Mouse (Mus musculus) midbrain, postnatal 0 days (tissue): Measurements from ENCODE around the gene Fgfrl1. TPM values are rescaled to one million over a fixed set of nuclear protein-coding genes. Genes with fewer than 3 reads are reported as not detected.

ENCODE experiments used
- ATAC-seq: fragments of 200-750 bp; cut with Nextera tagmentation; 2 replicates; pipeline ENCODE4 v1.8.0; 2017; ENCODE audit warnings: moderate number of reproducible peaks, mild to moderate bottlenecking, moderate TSS enrichment, moderate library complexity; ENCODE audit not compliant: low FRiP score
- DNase-seq: peaks from one replicate; pipeline ENCODE4 v3.0.0-alpha.2; 2015; ENCODE audit warnings: low spot score
- H3K27ac ChIP-seq: fragments of 300-500 bp; sonication (generic); 2 replicates; pipeline ENCODE4 v1.5.1; 2014; ENCODE audit warnings: low read depth, mild to moderate bottlenecking, low read length, mixed read lengths
- H3K27me3 ChIP-seq: fragments of 300-500 bp; sonication (generic); 2 replicates; pipeline ENCODE4 v1.6.1; 2014; ENCODE audit warnings: low read length, control low read depth, mixed read lengths; ENCODE audit not compliant: insufficient read depth
- H3K36me3 ChIP-seq: fragments of 300-500 bp; sonication (generic); 2 replicates; pipeline ENCODE4 v1.6.1; 2014; ENCODE audit warnings: low read length, control low read depth, mixed read lengths; ENCODE audit not compliant: insufficient read depth
- H3K4me1 ChIP-seq: fragments of 300-500 bp; sonication (generic); 2 replicates; pipeline ENCODE4 v1.6.1; 2014; ENCODE audit warnings: mild to moderate bottlenecking, control low read depth, antibody characterized with exemption, low read length, mixed read lengths; ENCODE audit not compliant: insufficient read depth
- H3K4me2 ChIP-seq: fragments of 300-500 bp; sonication (generic); 2 replicates; pipeline ENCODE4 v1.6.1; 2014; ENCODE audit warnings: low read depth, mild to moderate bottlenecking, low read length, mixed read lengths; ENCODE audit not compliant: poor library complexity, severe bottlenecking
- H3K4me3 ChIP-seq: fragments of 300-500 bp; sonication (generic); 2 replicates; pipeline ENCODE4 v1.5.1; 2014; ENCODE audit warnings: low read depth, mild to moderate bottlenecking, low read length, moderate library complexity
- H3K9ac ChIP-seq: fragments of 300-500 bp; sonication (generic); replicated peaks from 2 replicates; pipeline ENCODE4 v1.6.1; 2014; ENCODE audit warnings: mild to moderate bottlenecking, low read length, moderate library complexity, mixed read lengths; ENCODE audit not compliant: poor library complexity, severe bottlenecking
- H3K9me3 ChIP-seq: fragments of 300-500 bp; sonication (generic); 2 replicates; pipeline ENCODE4 v1.6.1; 2016; ENCODE audit warnings: low read length, control low read depth
- CTCF ChIP-seq: IDR thresholded peaks from 2 replicates; pipeline ENCODE4 v1.5.1; 2016; ENCODE audit warnings: antibody characterized with exemption, mild to moderate bottlenecking
- WGBS: fragments of 180-500 bp; shearing (Covaris S2); extraction: QIAGEN DNeasy Blood & Tissue Kit; methylation state at CpG from one replicate; pipeline ENCODE4 v1.1.7; 2014; 5-methylcytosine and 5-hydroxymethylcytosine counted together
- polyA plus RNA-seq: library from polyadenylated mRNA; unstranded; fragments of >200 nt; fragmentation: Nextera tagmentation; extraction: Ambion mirVana; gene quantifications from 2 replicates; pipeline ENCODE4 v1.2.1, GENCODE M21; 2015
- total RNA-seq: library from RNA; depleted of rRNA; stranded (reverse); fragments of >200 nt; gene quantifications from 2 replicates; pipeline ENCODE4 v1.2.3, GENCODE M21; 2014

Gene Fgfrl1
- total and polyA plus RNA-seq, 2 experiments from 2014 or later = 5.7 to 20.4 TPM

GRCm38 (mm10) chr5:108708981-108709731 is 17.0 kb downstream of the Fgfrl1 start:
- peaks cover 6% of the 10 kb centered on the region; the same call in 1 of the 2 replicates for H3K36me3 ChIP-seq
- WGBS = 64% methylated on average over 6 of the region's 6 CpGs

GRCm38 (mm10) chr5:108711968-108712367 is 19.8 kb downstream of the Fgfrl1 start:
- Histone ChIP-seq H3K4me1 (no peaks in the 10 kb centered on the region), H3K9ac (no peak overlapping the region), H3K36me3 (no peaks in the 10 kb centered on the region), H3K9me3 (no peaks in the 10 kb centered on the region), H3K4me3 (no peak overlapping the region), H3K27ac (no peak overlapping the region), H3K27me3 (no peaks in the 10 kb centered on the region), H3K4me2 (no peak overlapping the region)
- DNase-seq = no peak
- WGBS = 86% methylated on average over 6 of the region's 6 CpGs
- no peak for TF ChIP-seq CTCF
- no peak for ATAC-seq

More at GRCm38 (mm10) chr5:108708981-108709731, 17.0 kb downstream of the Fgfrl1 start:
- Histone ChIP-seq H3K9me3 (no peaks in the 10 kb centered on the region), H3K9ac (no peak overlapping the region), H3K4me1 (no peaks in the 10 kb centered on the region), H3K27ac (no peak overlapping the region), H3K4me2 (no peak overlapping the region), H3K27me3 (no peaks in the 10 kb centered on the region), H3K4me3 (no peak overlapping the region)
- ATAC-seq (no peak), DNase-seq (no peak)
- TF ChIP-seq CTCF = no peak

- ATAC-seq = no peak
- DNase-seq = no peak
- Histone ChIP-seq H3K36me3 (no peaks in the 10 kb centered on the region), H3K27me3 (no peaks in the 10 kb centered on the region), H3K4me3 (no peak overlapping the region), H3K4me2 (no peak overlapping the region), H3K9ac (no peak overlapping the region), H3K9me3 (no peaks in the 10 kb centered on the region), H3K27ac (no peak overlapping the region), H3K4me1 (no peaks in the 10 kb centered on the region)
- 91% methylated on average over 2 of the region's 2 CpGs for WGBS
- TF ChIP-seq CTCF = no peak
Measured at GRCm38 (mm10) chr5:108713096-108713495, 20.9 kb downstream of the Fgfrl1 start.

GRCm38 (mm10) chr5:108713691-108714090 is 21.5 kb downstream of the Fgfrl1 start:
- Histone ChIP-seq H3K9me3 (no peaks in the 10 kb centered on the region), H3K4me2 (no peak overlapping the region), H3K36me3 (no peaks in the 10 kb centered on the region), H3K4me3 (no peak overlapping the region), H3K4me1 (no peaks in the 10 kb centered on the region), H3K9ac (no peak overlapping the region), H3K27me3 (no peaks in the 10 kb centered on the region), H3K27ac (no peak overlapping the region)
- no peak for DNase-seq
- ATAC-seq = peak; percentile 9; the same call in 1 of the 2 replicates
- TF ChIP-seq CTCF = no peak

GRCm38 (mm10) chr5:108714149-108714548 is 22.0 kb downstream of the Fgfrl1 start:
- Histone ChIP-seq H3K9me3 (no peaks in the 10 kb centered on the region), H3K9ac (no peak overlapping the region), H3K4me3 (no peak overlapping the region), H3K27ac (no peak overlapping the region), H3K4me2 (no peak overlapping the region), H3K27me3 (no peaks in the 10 kb centered on the region), H3K4me1 (no peaks in the 10 kb centered on the region), H3K36me3 (no peaks in the 10 kb centered on the region)
- 66% methylated on average over 6 of the region's 6 CpGs for WGBS
- no peak for TF ChIP-seq CTCF
- ATAC-seq (peak; percentile 69), DNase-seq (peak; percentile 77)

- no peak for TF ChIP-seq CTCF
- Histone ChIP-seq H3K4me3 (no peak overlapping the region), H3K4me1 (no peaks in the 10 kb centered on the region), H3K36me3 (no peaks in the 10 kb centered on the region), H3K9ac (no peak overlapping the region), H3K27me3 (no peaks in the 10 kb centered on the region), H3K4me2 (no peak overlapping the region), H3K27ac (no peak overlapping the region), H3K9me3 (no peaks in the 10 kb centered on the region)
- ATAC-seq (no peak), DNase-seq (no peak)
- 88% methylated on average over 1 of the region's 1 CpGs for WGBS
Measured at GRCm38 (mm10) chr5:108715974-108716373, 23.8 kb downstream of the Fgfrl1 start.
